Mouse (Mus musculus): ENCODE measurements around the gene Pds5a. TPM values are rescaled to one million over a fixed set of nuclear protein-coding genes. Genes with fewer than 3 reads are reported as not detected.
"Not testable (repeated sequence)": the region's sequence is repeated elsewhere in the genome, so short reads cannot be mapped to it uniquely, and the experiment has no call there.

Pds5a gene
- total RNA-seq, 2 experiments from 2014 or later: 82.4 to 82.9 TPM

DNA sequence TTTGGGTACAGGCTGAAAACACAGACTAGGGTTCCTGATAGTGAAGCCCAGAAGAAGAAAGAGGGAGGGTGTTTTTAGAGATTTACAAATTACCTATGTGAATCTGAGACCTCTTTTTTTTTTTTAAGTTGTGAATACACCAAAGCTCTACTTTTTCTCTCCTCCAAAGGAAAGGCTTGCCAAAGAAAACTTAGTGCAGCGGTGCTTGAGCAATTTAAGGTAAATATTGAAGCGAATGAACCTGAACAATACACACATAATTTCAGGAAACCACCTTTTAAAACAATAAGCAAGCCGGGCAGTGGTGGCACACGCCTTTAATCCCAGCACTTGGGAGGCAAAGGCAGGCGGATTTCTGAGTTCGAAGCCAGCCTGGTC is 675 bp upstream of the Pds5a start:
- no peak for DNase-seq (ENCODE audit: low spot score in 2 of 2)
- intact Hi-C loops (cut with DNase I): loop anchor here (1.0 to 5.0 kb wide), 3 partner anchors 26 to 206 kb away; partner anchors contain the start of genes Gm43552 and N4bp2

DNA sequence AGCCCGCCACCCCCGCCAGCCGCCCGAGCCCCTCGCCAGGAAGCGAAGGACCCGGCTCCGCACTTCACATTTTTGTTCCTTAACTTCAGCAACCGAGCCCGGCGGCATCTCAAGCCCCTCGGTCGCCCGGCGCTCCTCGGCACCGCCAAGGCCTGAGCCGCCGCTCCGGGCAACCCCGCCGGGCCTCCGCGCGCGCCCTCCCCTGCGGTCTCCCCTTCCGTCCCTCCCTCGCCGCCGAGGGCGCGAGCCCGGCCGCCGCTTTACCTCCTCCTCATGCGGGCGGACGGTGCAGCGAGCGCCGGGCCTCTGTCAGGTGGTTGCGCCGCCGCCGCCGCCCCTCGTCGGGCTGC is 612 bp downstream of the Pds5a start:
- no peak for DNase-seq (ENCODE audit: low spot score in 2 of 2)
- intact Hi-C loops (cut with DNase I): loop anchor here (2.0 to 5.0 kb wide), 3 partner anchors 161 to 297 kb away; partner anchors contain the start of genes Gm43552, Smim14 and Ube2k

DNA sequence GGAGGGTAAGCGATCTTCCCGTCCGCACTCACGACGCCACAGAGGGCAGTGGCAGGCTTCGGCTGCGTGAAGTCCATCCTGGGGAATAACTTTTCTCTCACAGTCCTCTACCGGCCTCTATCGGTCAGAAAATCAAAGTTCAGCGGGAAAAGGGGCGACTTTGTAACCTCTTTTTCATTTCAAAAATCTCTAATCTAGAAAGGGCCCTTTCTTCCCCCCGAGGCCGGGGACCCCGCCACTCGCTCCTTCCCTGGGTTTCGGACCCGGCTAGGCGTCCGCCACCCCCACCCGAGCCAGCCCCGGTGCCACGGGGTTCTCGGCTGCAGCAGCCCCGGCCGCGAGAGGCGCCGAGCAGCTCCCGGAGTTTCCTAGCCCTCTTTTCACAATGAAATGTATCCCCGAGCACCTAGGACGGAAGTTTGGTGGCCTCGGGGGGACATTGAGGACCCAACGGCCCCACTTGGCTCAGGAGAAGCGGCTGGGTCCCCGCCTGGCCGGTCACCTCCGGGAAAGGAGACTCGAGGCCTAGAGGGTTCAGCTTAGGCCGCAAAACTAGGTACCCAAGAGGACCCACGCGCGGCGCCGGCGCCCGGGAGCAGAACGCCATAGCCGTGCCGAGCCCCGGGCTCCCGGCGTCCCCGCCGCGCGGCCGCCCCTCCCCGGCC is 1.1 kb downstream of the Pds5a start:
- peak; percentile 65 to 68 for DNase-seq (ENCODE audit: low spot score in 2 of 2)
- intact Hi-C loops (cut with DNase I): loop anchor here (2.0 to 5.0 kb wide), 3 partner anchors 160 to 296 kb away; partner anchors contain the start of genes Gm43552, Smim14 and Ube2k

DNA sequence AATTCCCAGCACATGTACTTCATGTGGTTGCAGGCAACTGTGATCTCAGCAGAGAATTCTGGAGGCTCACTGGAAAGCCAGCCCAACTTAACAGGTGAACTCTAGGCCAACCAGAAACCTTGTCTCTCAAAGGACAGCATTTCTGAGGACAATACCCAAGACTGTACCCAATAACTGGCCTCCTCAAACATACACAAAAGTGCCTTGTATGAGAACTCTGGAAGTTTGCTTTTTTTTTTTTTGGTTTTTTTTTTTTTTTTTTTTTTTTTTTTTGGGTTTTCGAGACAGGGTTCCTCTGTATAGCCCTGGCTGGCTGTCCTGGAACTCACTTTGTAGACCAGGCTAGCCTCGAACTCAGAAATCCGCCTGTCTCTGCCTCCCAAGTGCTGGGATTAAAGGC is 4.0 kb downstream of the Pds5a start:
- DNase-seq (ENCODE audit: low spot score in 2 of 2); intact Hi-C loops (cut with DNase I): not testable (repeated sequence)

DNA sequence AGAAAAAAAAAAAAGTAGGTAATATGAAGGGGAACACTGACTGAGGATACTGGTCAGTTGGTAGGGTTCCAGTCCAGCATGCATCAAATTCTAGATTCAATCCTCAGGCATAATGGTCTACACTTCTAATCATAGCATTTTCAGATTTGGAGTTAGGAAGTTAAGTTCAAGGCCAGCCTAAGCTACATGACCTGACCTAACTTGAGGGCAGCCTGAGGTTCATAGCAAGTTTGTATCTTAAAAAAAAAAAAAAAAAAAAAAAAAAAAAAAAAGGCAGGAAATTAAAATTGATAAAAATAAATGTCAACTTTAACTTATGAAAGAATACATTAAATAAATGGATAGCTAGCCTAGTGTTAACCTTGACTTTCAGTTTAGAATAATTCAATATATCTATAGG is 5.1 kb downstream of the Pds5a start:
- intact Hi-C loops (cut with DNase I): no loop called here
- DNase-seq (ENCODE audit: low spot score in 2 of 2): no peak

DNA sequence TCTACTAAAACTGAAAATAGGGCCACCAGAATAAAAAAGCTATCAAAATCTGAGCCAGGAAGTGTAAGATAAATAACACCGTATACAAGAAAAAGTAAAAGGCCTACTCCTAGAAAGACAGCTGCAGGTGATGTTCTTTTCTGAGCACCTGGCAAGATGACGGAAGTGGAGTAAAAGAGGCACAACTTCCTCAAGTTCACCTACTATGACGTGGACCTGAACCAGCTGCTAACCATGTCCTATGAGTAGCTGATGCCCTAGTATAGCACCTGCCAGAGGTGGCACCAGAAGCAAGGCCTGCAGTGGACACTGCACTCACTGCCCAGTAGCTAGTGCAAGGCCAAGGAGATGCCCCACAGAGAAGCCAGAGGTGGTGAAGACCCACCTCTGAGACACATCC is 9.3 kb downstream of the Pds5a start:
- no peak for DNase-seq (ENCODE audit: low spot score in 2 of 2)
- intact Hi-C loops (cut with DNase I): no loop called here

DNA sequence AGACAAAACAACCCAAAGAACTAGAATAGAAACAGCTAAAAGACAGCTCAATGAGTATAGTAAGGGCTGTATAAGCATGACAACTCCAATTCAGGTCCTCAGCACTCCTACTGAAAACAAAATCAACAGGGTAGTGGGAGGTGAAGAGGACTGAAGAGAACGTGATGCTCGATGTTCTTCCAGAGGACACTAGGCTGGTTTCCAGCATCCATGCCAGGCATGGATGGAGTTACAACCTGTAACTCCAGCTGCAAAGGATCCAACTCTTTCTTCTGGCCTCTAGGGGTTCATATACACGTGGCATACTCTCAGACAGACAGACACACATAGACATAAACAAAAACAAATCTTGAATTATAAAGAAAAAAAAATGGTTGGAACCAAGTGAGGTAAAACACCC is 11.3 kb downstream of the Pds5a start:
- no peak for DNase-seq (ENCODE audit: low spot score in 2 of 2)
- intact Hi-C loops (cut with DNase I): no loop called here

DNA sequence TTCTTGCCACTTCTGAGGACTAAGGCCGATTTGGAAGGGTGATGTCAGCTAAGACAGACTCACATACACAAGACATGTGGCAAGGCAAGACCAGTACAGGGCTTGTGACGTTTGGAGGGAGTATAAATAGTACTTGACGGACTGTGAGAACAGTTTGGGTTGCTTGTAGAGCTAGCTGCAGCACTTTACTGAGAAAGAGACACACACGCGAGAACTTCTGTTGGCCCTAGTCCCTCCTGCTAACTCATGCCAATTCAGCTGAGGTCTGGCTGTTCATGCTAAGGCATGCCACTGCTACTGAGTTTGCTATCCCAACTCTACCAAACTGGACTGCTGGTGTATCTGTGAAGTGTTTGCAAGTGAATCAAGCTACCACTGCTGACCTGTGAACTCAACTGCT is 19.2 kb downstream of the Pds5a start:
- intact Hi-C loops (cut with DNase I): no loop called here
- DNase-seq (ENCODE audit: low spot score in 2 of 2): peak in 1 of 2 experiments; percentile 48

DNA sequence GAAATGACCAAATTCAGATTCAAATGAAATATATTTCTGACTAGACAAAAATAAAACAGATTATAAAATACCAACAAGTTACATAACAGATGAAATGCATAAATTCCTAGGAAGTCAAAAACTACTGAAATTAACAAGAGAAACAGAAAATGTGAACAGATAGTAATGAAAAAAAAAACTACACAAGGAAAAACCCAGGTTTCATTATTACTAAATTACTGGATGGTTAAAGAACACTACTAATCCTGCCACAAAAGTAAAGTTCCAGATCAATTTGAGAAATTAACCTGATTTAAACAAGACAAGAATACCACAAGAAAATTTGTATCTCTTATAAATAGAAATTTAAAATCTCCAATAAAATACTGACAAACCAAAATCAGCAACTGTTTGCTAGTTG is 25.9 kb downstream of the Pds5a start:
- no peak for DNase-seq (ENCODE audit: low spot score in 2 of 2)
- intact Hi-C loops (cut with DNase I): no loop called here

DNA sequence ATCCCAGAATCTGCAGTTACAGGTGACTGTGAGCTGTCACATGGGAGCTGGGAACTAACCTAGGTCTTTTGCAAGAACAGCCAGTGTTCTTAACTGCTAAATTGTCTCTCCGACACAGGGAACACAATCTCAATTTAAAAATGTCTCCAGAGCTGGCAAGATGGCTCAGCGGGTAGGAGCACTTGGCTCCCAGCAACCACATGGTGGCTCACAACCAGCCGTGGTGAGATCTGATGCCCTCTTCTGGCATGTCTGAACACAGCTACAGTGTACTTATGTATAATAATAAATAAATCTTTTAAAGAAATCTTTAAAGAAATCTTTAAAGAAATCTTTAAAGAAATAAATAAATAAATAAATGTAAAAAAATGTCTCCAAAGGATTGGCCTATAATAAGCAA is 30.4 kb downstream of the Pds5a start:
- DNase-seq (ENCODE audit: low spot score in 2 of 2): no peak
- intact Hi-C loops (cut with DNase I): no loop called here

DNA sequence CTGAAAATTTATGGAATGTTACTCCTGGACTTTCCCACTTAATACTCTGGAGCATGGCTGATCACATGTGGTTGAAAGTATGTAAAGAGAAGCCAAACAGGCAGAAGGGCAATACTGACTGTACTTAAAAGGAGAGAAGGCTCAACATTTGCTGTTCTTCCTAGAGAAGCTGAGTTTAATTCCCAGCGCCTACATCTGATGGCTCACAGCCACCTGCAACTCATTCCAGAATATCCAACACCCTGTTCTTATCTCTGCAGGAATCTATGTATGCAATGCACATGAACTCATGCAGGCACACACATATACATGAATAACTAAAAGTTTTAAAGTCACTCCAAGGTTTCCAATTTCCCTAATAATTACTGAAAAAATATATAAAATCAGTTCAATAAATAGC is 32.7 kb downstream of the Pds5a start:
- intact Hi-C loops (cut with DNase I): no loop called here
- peak in 1 of 2 experiments; percentile 49 for DNase-seq (ENCODE audit: low spot score in 2 of 2)

DNA sequence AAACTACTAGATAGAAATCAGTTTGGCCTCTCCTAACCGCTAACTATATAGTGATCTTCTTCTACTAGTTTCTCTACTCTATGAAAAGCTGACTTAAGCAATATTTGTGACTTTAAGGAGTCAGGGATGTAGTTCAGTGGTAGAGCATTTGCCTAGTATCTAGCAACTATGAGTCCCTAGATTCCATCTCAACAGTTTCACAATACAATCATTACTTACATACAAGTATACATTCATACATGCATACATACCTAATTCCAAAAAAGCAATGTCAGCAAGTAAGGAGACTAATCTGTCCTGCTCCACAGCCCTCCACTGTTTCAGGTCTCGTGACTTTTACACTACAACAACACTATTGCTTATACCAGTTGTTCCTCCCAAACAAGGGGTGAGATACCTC is 36.1 kb downstream of the Pds5a start:
- no peak for DNase-seq (ENCODE audit: low spot score in 2 of 2)
- intact Hi-C loops (cut with DNase I): no loop called here

DNA sequence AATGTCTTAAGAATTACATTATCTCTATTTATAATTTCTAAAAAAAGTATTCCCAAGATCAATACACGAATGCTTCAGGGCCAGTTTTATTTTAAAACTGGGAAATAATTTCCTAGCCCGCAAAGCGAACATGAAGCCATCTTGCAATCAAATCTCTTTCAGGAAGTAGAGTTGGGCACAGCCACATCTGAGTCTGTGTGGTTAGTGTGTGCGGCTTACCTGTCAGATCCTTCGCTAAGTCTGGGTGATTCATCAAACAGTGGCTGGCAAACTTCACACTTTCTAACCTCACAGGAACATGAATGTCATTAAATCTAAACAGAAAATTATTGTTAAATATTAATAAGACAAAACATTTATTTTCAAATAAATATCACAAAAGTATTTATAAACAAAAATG is 44.3 kb downstream of the Pds5a start:
- intact Hi-C loops (cut with DNase I): no loop called here
- no peak for DNase-seq (ENCODE audit: low spot score in 2 of 2)

DNA sequence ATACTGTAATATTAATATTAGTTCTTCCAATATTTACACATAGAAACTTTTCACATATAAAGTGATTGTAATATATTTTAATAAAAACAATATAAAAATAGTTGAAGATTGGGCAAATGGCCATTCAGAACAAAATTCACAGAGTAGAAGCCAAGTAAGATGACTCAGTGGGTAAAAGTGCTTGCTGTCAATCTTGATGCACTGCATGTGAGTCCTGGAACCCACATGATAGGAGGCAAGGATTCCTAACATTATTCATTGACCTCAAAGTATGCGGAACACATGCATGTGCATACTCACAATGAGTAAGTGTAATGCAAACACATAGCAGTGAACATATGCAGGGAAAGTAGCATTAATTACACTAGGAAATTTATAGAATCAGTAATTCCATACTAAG is 59.2 kb downstream of the Pds5a start:
- no peak for DNase-seq (ENCODE audit: low spot score in 2 of 2)
- intact Hi-C loops (cut with DNase I): loop anchor here (10.0 kb wide), 1 partner anchor 234 kb away; no protein-coding TSS in a partner anchor

GRCm38 (mm10) chr5:65624340-65624739 is 73.7 kb downstream of the Pds5a start:
- intact Hi-C loops (cut with DNase I): no loop called here

GRCm38 (mm10) chr5:65613152-65613924 is 84.7 kb downstream of the Pds5a start:
- intact Hi-C loops (cut with DNase I): no loop called here

More at GRCm38 (mm10) chr5:65624340-65624739, 73.7 kb downstream of the Pds5a start:
- DNase-seq (ENCODE audit: low spot score in 2 of 2): no peak

GRCm38 (mm10) chr5:65610541-65610940 is 87.5 kb downstream of the Pds5a start:
- no peak for DNase-seq (ENCODE audit: low spot score in 2 of 2)
- intact Hi-C loops (cut with DNase I): no loop called here

More at GRCm38 (mm10) chr5:65613152-65613924, 84.7 kb downstream of the Pds5a start:
- DNase-seq (ENCODE audit: low spot score in 2 of 2): no peak

- intact Hi-C loops (cut with DNase I): no loop called here
- DNase-seq (ENCODE audit: low spot score in 2 of 2): no peak
Measured at GRCm38 (mm10) chr5:65609769-65610168, 88.3 kb downstream of the Pds5a start.

DNA sequence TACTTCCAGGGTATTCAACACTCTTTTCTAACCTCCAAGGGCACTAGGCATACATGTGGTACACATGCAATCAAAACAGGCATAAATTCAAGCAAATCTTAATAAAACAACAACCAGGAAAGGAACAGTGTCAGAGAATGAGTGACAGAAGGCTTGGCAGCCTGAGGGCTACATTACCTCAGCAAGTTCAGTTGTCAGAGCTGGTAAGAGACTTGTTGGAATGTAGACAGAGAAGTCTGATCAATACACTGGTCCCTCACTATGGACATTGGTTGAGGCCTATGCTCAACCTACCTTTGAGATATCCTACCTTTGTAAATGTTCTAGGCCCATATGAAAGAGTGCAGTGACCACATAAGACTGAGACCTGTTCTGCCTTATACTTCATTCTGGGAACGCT is 91.3 kb downstream of the Pds5a start:
- no peak for DNase-seq (ENCODE audit: low spot score in 2 of 2)
- intact Hi-C loops (cut with DNase I): no loop called here

- intact Hi-C loops (cut with DNase I): no loop called here
- no peak for DNase-seq (ENCODE audit: low spot score in 2 of 2)
Measured at GRCm38 (mm10) chr5:65599681-65600080, 98.4 kb downstream of the Pds5a start.

DNA sequence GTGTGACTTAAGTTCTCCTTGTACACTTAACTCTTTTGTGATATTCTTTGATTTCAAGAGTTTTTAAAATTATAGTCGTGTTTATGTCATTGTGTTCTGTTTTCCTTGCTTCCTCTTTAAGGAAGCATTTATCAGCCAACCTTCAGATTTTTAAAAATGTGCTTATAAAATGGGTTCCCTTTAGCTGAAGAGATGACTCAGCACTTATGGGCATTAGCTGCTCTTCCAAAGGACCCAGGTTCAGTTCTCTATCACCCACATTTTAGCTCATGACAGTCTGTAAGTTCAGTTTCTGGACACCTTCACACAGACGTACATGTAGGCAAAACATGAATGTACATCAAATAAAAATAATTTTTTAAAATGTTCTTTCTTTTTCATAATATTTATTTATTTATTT is 105.7 kb downstream of the Pds5a start:
- intact Hi-C loops (cut with DNase I): no loop called here
- no peak for DNase-seq (ENCODE audit: low spot score in 2 of 2)

Data from left cerebral cortex, postnatal 25 days (tissue).